Mouse (Mus musculus) heart, postnatal 0 days (tissue): ENCODE data around the gene Ikzf2. TPM values are rescaled to one million over a fixed set of nuclear protein-coding genes. Genes with fewer than 3 reads are reported as not detected.
A peak's percentile ranks its signal among the peaks of the same experiment; 100 is the strongest.

Experiments used
- ATAC-seq: fragments of 200-750 bp; cut with Nextera tagmentation; 2 replicates; pipeline ENCODE4 v1.8.0; 2017; ENCODE audit warnings: low read depth, moderate number of reproducible peaks, moderate library complexity; ENCODE audit not compliant: insufficient read depth
- DNase-seq: peaks from one replicate; pipeline ENCODE4 v3.0.0-alpha.2; 2016; ENCODE audit warnings: low spot score
- H3K27ac ChIP-seq: fragments of 300-500 bp; sonication (generic); 2 replicates; pipeline ENCODE4 v1.5.1; 2014; ENCODE audit warnings: low read depth, mild to moderate bottlenecking
- H3K27me3 ChIP-seq: fragments of 300-500 bp; sonication (generic); 2 replicates; pipeline ENCODE4 v1.6.1; 2014; ENCODE audit warnings: low read length, mixed read lengths; ENCODE audit not compliant: control insufficient read depth, insufficient read depth
- H3K36me3 ChIP-seq: fragments of 300-500 bp; sonication (generic); replicated peaks from 2 replicates; pipeline ENCODE4 v1.6.1; 2014; ENCODE audit warnings: low read length, mixed read lengths; ENCODE audit not compliant: control insufficient read depth, insufficient read depth
- H3K4me1 ChIP-seq: fragments of 300-500 bp; sonication (generic); 2 replicates; pipeline ENCODE4 v1.6.1; 2014; ENCODE audit warnings: antibody characterized with exemption; ENCODE audit not compliant: control insufficient read depth, insufficient read depth
- H3K4me2 ChIP-seq: fragments of 300-500 bp; sonication (generic); 2 replicates; pipeline ENCODE4 v1.6.1; 2014; ENCODE audit warnings: low read depth, mild to moderate bottlenecking, low read length, moderate library complexity
- H3K4me3 ChIP-seq: fragments of 300-500 bp; sonication (generic); 2 replicates; pipeline ENCODE4 v1.5.1; 2014; ENCODE audit warnings: low read depth, low read length
- H3K9ac ChIP-seq: fragments of 300-500 bp; sonication (generic); replicated peaks from 2 replicates; pipeline ENCODE4 v1.6.1; 2014; ENCODE audit warnings: low read depth, low read length, mixed read lengths
- H3K9me3 ChIP-seq: fragments of 300-500 bp; sonication (generic); replicated peaks from 2 replicates; pipeline ENCODE4 v1.6.1; 2016; ENCODE audit warnings: low read length; ENCODE audit not compliant: control insufficient read depth
- CTCF ChIP-seq: IDR thresholded peaks from 2 replicates; pipeline ENCODE4 v1.5.1; 2016; ENCODE audit warnings: antibody characterized with exemption, control low read depth, low read depth
- EP300 ChIP-seq: IDR thresholded peaks from 2 replicates; pipeline ENCODE4 v1.6.1; 2016; ENCODE audit warnings: antibody characterized with exemption, low read depth
- WGBS: fragments of 180-500 bp; shearing (Covaris S2); extraction: QIAGEN DNeasy Blood & Tissue Kit; methylation state at CpG from one replicate; pipeline ENCODE4 v1.1.7; 2014; 5-methylcytosine and 5-hydroxymethylcytosine counted together
- polyA plus RNA-seq: library from polyadenylated mRNA; unstranded; fragments of >200 nt; fragmentation: Nextera tagmentation; extraction: Ambion mirVana; gene quantifications from 2 replicates; pipeline ENCODE4 v1.2.1, GENCODE M21; 2015
- total RNA-seq: library from RNA; depleted of rRNA; stranded (reverse); fragments of >200 nt; gene quantifications from 2 replicates; pipeline ENCODE4 v1.2.3, GENCODE M21; 2014; ENCODE audit warnings: low replicate concordance; rRNA removed

Ikzf2 gene
- total RNA-seq (3.3 and 4.7 TPM in 2 replicates), polyA plus RNA-seq (1.3 and 1.7 TPM in 2 replicates)

GRCm38 (mm10) chr1:69687076-69687991 is at the start of gene Ikzf2:
Gene Ikzf2 (minus strand): TSS chr1:69687245.
- peak within 1 kb of the TSS; percentile 94 for H3K4me3 ChIP-seq
- H3K27ac ChIP-seq: peak within 1 kb of the TSS; percentile 96
- DNase-seq: peak; percentile 84
- TF ChIP-seq EP300 (no peak), CTCF (no peak)
- ATAC-seq: peak; percentile 89
- whole genome bisulfite sequencing: under 1% methylated on average over 32 of the region's 105 CpGs
- H3K9ac ChIP-seq: peak within 1 kb of the TSS; percentile 61
- H3K27me3 ChIP-seq: no peaks in the 10 kb centered on the region
- H3K36me3 ChIP-seq: no peaks in the 10 kb centered on the region
- H3K4me2 ChIP-seq: peak within 1 kb of the TSS; percentile 92
- peaks cover 7% of the 10 kb centered on the region; the same call in 1 of the 2 replicates for H3K4me1 ChIP-seq
- H3K9me3 ChIP-seq: no peaks in the 10 kb centered on the region

- ATAC-seq (no peak), DNase-seq (no peak)
- Histone ChIP-seq H3K4me1 (no peaks in the 10 kb centered on the region), H3K27me3 (no peaks in the 10 kb centered on the region), H3K27ac (no peak overlapping the region), H3K4me3 (no peak overlapping the region), H3K9ac (no peak overlapping the region), H3K9me3 (no peaks in the 10 kb centered on the region), H3K4me2 (no peak overlapping the region), H3K36me3 (no peaks in the 10 kb centered on the region)
- 47% methylated on average over 1 of the region's 1 CpGs for WGBS
- TF ChIP-seq CTCF (no peak), EP300 (no peak)
These were observed 42.7 kb upstream of the Ikzf2 start for GRCm38 (mm10) chr1:69729729-69730128.

- Histone ChIP-seq H3K9ac (no peak overlapping the region), H3K4me2 (no peak overlapping the region), H3K4me1 (no peaks in the 10 kb centered on the region), H3K36me3 (no peaks in the 10 kb centered on the region), H3K27me3 (no peaks in the 10 kb centered on the region), H3K27ac (no peak overlapping the region), H3K9me3 (no peaks in the 10 kb centered on the region), H3K4me3 (no peak overlapping the region)
- no peak for DNase-seq
- ATAC-seq: no peak
- WGBS: 48% methylated on average over 5 of the region's 5 CpGs
- no peak for TF ChIP-seq CTCF
- TF ChIP-seq EP300: no peak
These were observed 42.1 kb upstream of the Ikzf2 start for GRCm38 (mm10) chr1:69729031-69729679.

- no peak overlapping the region for H3K9ac ChIP-seq
- no peak for DNase-seq
- H3K4me3 ChIP-seq: no peak overlapping the region
- no peaks in the 10 kb centered on the region for H3K27me3 ChIP-seq
- H3K27ac ChIP-seq: no peak overlapping the region
- 32% methylated on average over 5 of the region's 5 CpGs for WGBS
- no peaks in the 10 kb centered on the region for H3K4me1 ChIP-seq
- no peak overlapping the region for H3K4me2 ChIP-seq
- TF ChIP-seq CTCF: no peak
- TF ChIP-seq EP300: no peak
- no peak for ATAC-seq
- H3K9me3 ChIP-seq: no peaks in the 10 kb centered on the region
- no peaks in the 10 kb centered on the region for H3K36me3 ChIP-seq
These were observed 40.9 kb upstream of the Ikzf2 start for GRCm38 (mm10) chr1:69727968-69728367.

- ATAC-seq: no peak
- TF ChIP-seq EP300 (no peak), CTCF (no peak)
- Histone ChIP-seq H3K27ac (no peak overlapping the region), H3K4me3 (no peak overlapping the region), H3K36me3 (no peaks in the 10 kb centered on the region), H3K4me2 (no peak overlapping the region), H3K4me1 (no peaks in the 10 kb centered on the region), H3K9me3 (no peaks in the 10 kb centered on the region), H3K9ac (no peak overlapping the region), H3K27me3 (no peaks in the 10 kb centered on the region)
- 57% methylated on average over 3 of the region's 3 CpGs for WGBS
- no peak for DNase-seq
These were observed 30.1 kb upstream of the Ikzf2 start for GRCm38 (mm10) chr1:69717107-69717506.
